Mouse (Mus musculus): ENCODE measurements around the gene Wwox.

DNA sequence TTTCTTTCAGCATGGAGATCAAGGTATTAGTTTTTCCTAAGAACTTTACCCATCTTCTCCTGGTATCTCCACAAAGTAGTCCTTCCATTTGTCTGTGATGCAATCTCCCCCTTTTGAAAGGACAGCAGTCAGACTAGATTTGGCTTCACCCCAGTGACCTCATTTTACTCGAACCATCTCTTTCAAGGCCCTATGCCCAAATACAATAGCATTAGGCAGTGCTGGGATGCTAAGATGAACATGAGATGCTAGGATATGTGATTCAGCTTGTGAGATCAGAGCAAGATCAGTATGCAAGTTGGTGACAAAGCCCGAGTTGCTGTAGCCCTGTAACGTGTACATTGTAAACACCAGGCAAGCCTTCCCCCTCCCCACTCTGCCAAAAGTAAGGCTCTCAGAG lies 426.5 kb downstream of the Wwox start:
- TF ChIP-seq CTCF (IDR thresholded peaks at IDR 0.05; ENCODE audit: low read depth) = no peak
- TF ChIP-seq EP300 (IDR thresholded peaks at IDR 0.05; ENCODE audit: low read depth) = no peak

Data from liver, embryonic 14.5 days (tissue).